Mouse (Mus musculus) ES-E14 (cell line): ENCODE data around the gene Trim29. TPM values are rescaled to one million over a fixed set of nuclear protein-coding genes. Genes with fewer than 3 reads are reported as not detected.

Source experiments
- DNase-seq: peaks from one replicate; pipeline ENCODE4 v3.0.0-alpha.2; 2013; ENCODE audit warnings: low read depth, low spot score
- H3K27ac ChIP-seq: 2 replicates; pipeline ENCODE4 v1.5.1; 2012; ENCODE audit warnings: low read depth, mild to moderate bottlenecking, low read length, moderate library complexity, mixed read lengths; ENCODE audit not compliant: poor library complexity, insufficient read depth, severe bottlenecking
- H3K36me3 ChIP-seq: 2 replicates; pipeline ENCODE4 v1.6.1; 2012; ENCODE audit warnings: mild to moderate bottlenecking, low read length, moderate library complexity, mixed read lengths; ENCODE audit not compliant: control insufficient read depth, poor library complexity, insufficient read depth, severe bottlenecking
- H3K4me1 ChIP-seq, 2 experiments: fragments of 150-350 bp in 1 of 2; sonication (generic) in 1 of 2; 2 replicates each; pipeline ENCODE4 v1.6.1; 2012; ENCODE audit warnings: low read length in 2 of 2, mild to moderate bottlenecking in 1 of 2, mixed read lengths in 1 of 2; ENCODE audit not compliant: control insufficient read depth in 2 of 2, insufficient read depth in 2 of 2, poor library complexity in 1 of 2
- H3K4me3 ChIP-seq, 2 experiments: fragments of 150-350 bp in 1 of 2; sonication (generic) in 1 of 2; 2 replicates each; pipeline ENCODE4 v1.5.1; 2012; ENCODE audit warnings: low read length in 2 of 2, low read depth in 1 of 2, mild to moderate bottlenecking in 1 of 2, mixed read lengths in 1 of 2; ENCODE audit not compliant: insufficient read depth in 1 of 2, poor library complexity in 1 of 2, severe bottlenecking in 1 of 2
- H3K9ac ChIP-seq: 2 replicates; pipeline ENCODE4 v1.6.1; 2012; ENCODE audit warnings: low read depth, mild to moderate bottlenecking, low read length, mixed read lengths; ENCODE audit not compliant: poor library complexity, insufficient read depth, severe bottlenecking
- H3K9me3 ChIP-seq: fragments of 150-350 bp; sonication (generic); 2 replicates; pipeline ENCODE4 v1.6.1; 2012; ENCODE audit warnings: low read depth, mild to moderate bottlenecking, low read length; ENCODE audit not compliant: control insufficient read depth, insufficient read depth
- CHD2 ChIP-seq: IDR thresholded peaks from 2 replicates; pipeline ENCODE4 v1.6.1; 2014; ENCODE audit warnings: mild to moderate bottlenecking, low read depth, low read length, inconsistent platforms
- HCFC1 ChIP-seq: IDR thresholded peaks from 2 replicates; pipeline ENCODE4 v1.6.1; 2012; ENCODE audit warnings: low read length, inconsistent platforms, borderline replicate concordance; ENCODE audit not compliant: insufficient read depth
- MAFK ChIP-seq: IDR thresholded peaks from 2 replicates; pipeline ENCODE4 v1.6.1; 2014; ENCODE audit warnings: mild to moderate bottlenecking, low read depth, low read length, inconsistent platforms; ENCODE audit not compliant: insufficient read depth
- ZC3H11A ChIP-seq: IDR thresholded peaks from 2 replicates; pipeline ENCODE4 v1.6.1; 2012; ENCODE audit warnings: low read depth, mild to moderate bottlenecking, inconsistent platforms, low read length, borderline replicate concordance
- ZNF384 ChIP-seq: IDR thresholded peaks from 2 replicates; pipeline ENCODE4 v1.6.1; 2012; ENCODE audit warnings: low read depth, low read length, inconsistent platforms
- in situ Hi-C, 2 experiments: fragments of 600-800 bp; cut with MboI; formaldehyde crosslinking; loops; one replicate each; pipeline ENCODE4 v1.15.1; 2025; ENCODE audit warnings: low sequenced_read_pairs in 2 of 2, inconsistent platforms in 1 of 2; ENCODE audit not compliant: unreplicated experiment in 2 of 2
- total RNA-seq: library from RNA; depleted of rRNA; stranded (reverse); fragments of 300-350 nt; gene quantifications from 2 replicates; pipeline ENCODE4 v1.2.3, GENCODE M21; 2012

Gene Trim29
- total RNA-seq, 1 experiment = 0.22 TPM

GRCm38 (mm10) chr9:43286870-43287269 is 23.8 kb upstream of the Trim29 start:
- TF ChIP-seq MAFK (no peak), ZNF384 (peak; percentile 86)
- Histone ChIP-seq H3K36me3 (no peaks in the 10 kb centered on the region), H3K9me3 (no peaks in the 10 kb centered on the region), H3K9ac (no peak overlapping the region), H3K4me1 (no peaks in the 10 kb centered on the region), H3K27ac (no peak overlapping the region), H3K4me3 (0 out of 4 replicates have a peak overlapping the region, but pooled peaks of 1 of the 2 experiments have one; percentile 22)
- no peak for DNase-seq
- in situ Hi-C loops = no loop called here

- H3K9ac ChIP-seq = no peak overlapping the region
- no peak for TF ChIP-seq MAFK
- TF ChIP-seq ZC3H11A = no peak
- no peak for TF ChIP-seq ZNF384
- no peak for TF ChIP-seq CHD2
- TF ChIP-seq HCFC1 = no peak
- H3K4me1 ChIP-seq = no peaks in the 10 kb centered on the region
- no peaks in the 10 kb centered on the region for H3K9me3 ChIP-seq
- no peak for DNase-seq
- no peak overlapping the region for H3K4me3 ChIP-seq
- no peaks in the 10 kb centered on the region for H3K36me3 ChIP-seq
- in situ Hi-C loops = no loop called here
- no peak overlapping the region for H3K27ac ChIP-seq
Measured at GRCm38 (mm10) chr9:43293058-43293457, 17.6 kb upstream of the Trim29 start.

- TF ChIP-seq CHD2 (no peak), ZC3H11A (no peak), ZNF384 (no peak), MAFK (no peak), HCFC1 (no peak)
- Histone ChIP-seq H3K4me3 (no peak overlapping the region), H3K27ac (no peak overlapping the region), H3K36me3 (no peaks in the 10 kb centered on the region), H3K9ac (no peak overlapping the region), H3K4me1 (no peaks in the 10 kb centered on the region), H3K9me3 (no peaks in the 10 kb centered on the region)
- DNase-seq = no peak
- in situ Hi-C loops = no loop called here
Measured at GRCm38 (mm10) chr9:43300394-43300793, 10.3 kb upstream of the Trim29 start.

GRCm38 (mm10) chr9:43302989-43303388 is 7.7 kb upstream of the Trim29 start:
- TF ChIP-seq ZNF384 = no peak
- no peak for TF ChIP-seq ZC3H11A
- no peak for TF ChIP-seq CHD2
- TF ChIP-seq HCFC1 = no peak
- TF ChIP-seq MAFK = no peak
- no peaks in the 10 kb centered on the region for H3K9me3 ChIP-seq
- DNase-seq = no peak
- in situ Hi-C loops = no loop called here
- no peak overlapping the region for H3K4me3 ChIP-seq
- no peaks in the 10 kb centered on the region for H3K4me1 ChIP-seq
- no peak overlapping the region for H3K9ac ChIP-seq
- no peaks in the 10 kb centered on the region for H3K36me3 ChIP-seq
- no peak overlapping the region for H3K27ac ChIP-seq

- H3K4me1 ChIP-seq = no peaks in the 10 kb centered on the region
- H3K27ac ChIP-seq = no peak overlapping the region
- TF ChIP-seq ZC3H11A = no peak
- no peak for TF ChIP-seq CHD2
- no peak for TF ChIP-seq ZNF384
- TF ChIP-seq MAFK = no peak
- no peak for TF ChIP-seq HCFC1
- in situ Hi-C loops = no loop called here
- H3K36me3 ChIP-seq = no peaks in the 10 kb centered on the region
- H3K9me3 ChIP-seq = no peaks in the 10 kb centered on the region
- no peak for DNase-seq
- H3K9ac ChIP-seq = no peak overlapping the region
- H3K4me3 ChIP-seq = no peak overlapping the region
Measured at GRCm38 (mm10) chr9:43305882-43306281, 4.8 kb upstream of the Trim29 start.
